Mouse (Mus musculus): ENCODE measurements around the gene Ppp1r3e.

GRCm38 (mm10) chr14:54885309-54885708, 8.0 kb upstream of the Ppp1r3e start:
- no peak for TF ChIP-seq ZNF384 (IDR thresholded peaks at IDR 0.05; ENCODE audit: low read depth, low read length)
- TF ChIP-seq MAFK (IDR thresholded peaks at IDR 0.05; ENCODE audit: insufficient read depth, low read depth, low read length): no peak
- no peak for TF ChIP-seq HCFC1 (IDR thresholded peaks at IDR 0.05; ENCODE audit: borderline replicate concordance, insufficient read depth, low read length)
- TF ChIP-seq CHD2 (IDR thresholded peaks at IDR 0.05; ENCODE audit: low read depth, low read length): no peak
- no peak for TF ChIP-seq ZC3H11A (IDR thresholded peaks at IDR 0.05; ENCODE audit: borderline replicate concordance, low read depth, low read length)

All from ES-E14 (cell line).